In the genomic region with DNA sequence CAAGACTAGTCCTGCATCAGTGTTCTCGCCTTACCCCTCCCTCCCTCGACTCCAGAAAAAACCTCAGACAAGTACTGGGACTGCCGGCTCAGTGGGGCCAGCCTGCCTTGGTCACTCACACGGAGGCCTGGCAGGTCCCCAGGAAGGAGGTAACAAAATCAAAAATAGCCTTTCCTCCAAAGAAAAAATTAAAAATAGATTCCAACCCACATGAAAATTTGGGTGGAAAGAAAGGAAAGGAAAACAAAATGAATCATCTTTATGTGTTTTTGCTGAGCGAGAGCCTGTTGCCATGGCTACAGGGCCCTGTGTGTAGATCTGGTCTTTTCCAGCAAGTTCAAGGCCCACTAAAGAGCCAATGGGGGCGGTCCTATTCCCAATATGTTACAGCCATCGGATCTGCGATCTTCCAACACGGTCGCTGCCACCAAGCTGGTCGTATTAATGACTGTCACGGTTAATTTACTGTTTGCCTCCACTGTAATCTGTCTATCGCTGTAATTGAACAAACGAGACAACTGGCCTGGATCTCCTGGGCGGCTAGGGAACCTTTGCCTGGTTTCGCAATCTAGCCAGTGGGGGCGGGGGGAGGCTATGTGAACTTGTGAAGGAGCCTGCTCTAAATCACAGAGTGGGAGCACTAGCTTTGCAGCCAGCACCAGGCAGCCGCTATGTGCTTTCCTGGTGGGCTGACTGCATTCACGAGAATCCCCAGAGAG, we compare ENCODE assay signal across 8 mouse cellular contexts.
DNase-seq lines count a peak whose midpoint lies in the region; ATAC-seq lines count a peak whose summit lies in the region.

No protein-coding gene starts in this region.

- H3K4me2 ChIP-seq in heart, embryonic 11.5 days: no peak overlapping the region
- H3K4me2 ChIP-seq in heart, embryonic 12.5 days: peak overlapping the region; percentile 24
- H3K4me2 ChIP-seq in midbrain, embryonic 15.5 days: peak overlapping the region; percentile 9; the same call in 1 of the 2 replicates

- ATAC-seq in heart, embryonic 11.5 days (replicated peaks; ENCODE audit: insufficient number of reproducible peaks, low FRiP score, low TSS enrichment): no peak
- no peak for ATAC-seq in heart, embryonic 12.5 days (ENCODE audit: insufficient number of reproducible peaks, low FRiP score)
- 0 out of 2 replicates have a peak, but pooled peaks have one; percentile 56 for ATAC-seq in midbrain, embryonic 15.5 days (replicated peaks)
- ATAC-seq in erythroblast, adult 5-6 weeks (replicated peaks; ENCODE audit: low FRiP score, poor library complexity, severe bottlenecking): no peak

- H3K27me3 ChIP-seq in heart, embryonic 11.5 days (ENCODE audit: control insufficient read depth, insufficient read depth, low read length): no peaks in the 10 kb centered on the region
- H3K27me3 ChIP-seq in heart, embryonic 12.5 days (replicated peaks): 0 out of 2 replicates have a peak, but pooled peaks cover under 1% of the 10 kb centered on the region
- H3K27me3 ChIP-seq in midbrain, embryonic 15.5 days (replicated peaks): no peaks in the 10 kb centered on the region

- H3K27ac ChIP-seq in heart, embryonic 11.5 days (ENCODE audit: low read depth, low read length): no peak overlapping the region
- peak overlapping the region; percentile 11; the same call in 1 of the 2 replicates for H3K27ac ChIP-seq in heart, embryonic 12.5 days (ENCODE audit: poor library complexity, severe bottlenecking)
- no peak overlapping the region for H3K27ac ChIP-seq in midbrain, embryonic 15.5 days

- H3K9ac ChIP-seq in heart, embryonic 11.5 days (ENCODE audit: low read depth, low read length): no peak overlapping the region
- no peak overlapping the region for H3K9ac ChIP-seq in heart, embryonic 12.5 days
- H3K9ac ChIP-seq in midbrain, embryonic 15.5 days: no peak overlapping the region

- DNase-seq in heart, adult 18-20 months: peak; percentile 63 to 67
- peak; percentile 40 for DNase-seq in brain, embryonic 18.5 days (ENCODE audit: low read depth, low spot score)
- peak; percentile 58 for DNase-seq in kidney, postnatal 25 days
- DNase-seq in urinary bladder, adult 2 months (ENCODE audit: low spot score): peak; percentile 31

- 60% methylated on average over 19 of the region's 19 CpGs for WGBS in heart, embryonic 11.5 days (ENCODE audit: insufficient replicate concordance)
- WGBS in heart, embryonic 12.5 days: 51% methylated on average over 19 of the region's 19 CpGs
- WGBS in midbrain, embryonic 15.5 days: 40% methylated on average over 19 of the region's 19 CpGs

- H3K9me3 ChIP-seq in heart, embryonic 11.5 days (replicated peaks; ENCODE audit: control insufficient read depth, low read length): no peaks in the 10 kb centered on the region
- H3K9me3 ChIP-seq in heart, embryonic 12.5 days (replicated peaks): no peaks in the 10 kb centered on the region
- no peaks in the 10 kb centered on the region for H3K9me3 ChIP-seq in midbrain, embryonic 15.5 days

- H3K4me1 ChIP-seq in heart, embryonic 11.5 days (ENCODE audit: control insufficient read depth, insufficient read depth, low read length): no peaks in the 10 kb centered on the region
- no peaks in the 10 kb centered on the region; the same call in 1 of the 2 replicates for H3K4me1 ChIP-seq in heart, embryonic 12.5 days (replicated peaks)
- peaks cover 9% of the 10 kb centered on the region for H3K4me1 ChIP-seq in midbrain, embryonic 15.5 days

- H3K36me3 ChIP-seq in heart, embryonic 11.5 days (ENCODE audit: control insufficient read depth, insufficient read depth, low read length): no peaks in the 10 kb centered on the region
- H3K36me3 ChIP-seq in heart, embryonic 12.5 days: no peaks in the 10 kb centered on the region
- H3K36me3 ChIP-seq in midbrain, embryonic 15.5 days (replicated peaks): no peaks in the 10 kb centered on the region

- H3K4me3 ChIP-seq in heart, embryonic 11.5 days (ENCODE audit: low read depth, low read length): no peak overlapping the region
- no peak overlapping the region for H3K4me3 ChIP-seq in heart, embryonic 12.5 days
- no peak overlapping the region for H3K4me3 ChIP-seq in midbrain, embryonic 15.5 days
